Mouse (Mus musculus) right cerebral cortex, postnatal 25 days (tissue): ENCODE results near the gene Myd88.

Experiments used
- DNase-seq: peaks from one replicate; pipeline ENCODE4 v3.0.0; 2022

Gene Myd88

DNA sequence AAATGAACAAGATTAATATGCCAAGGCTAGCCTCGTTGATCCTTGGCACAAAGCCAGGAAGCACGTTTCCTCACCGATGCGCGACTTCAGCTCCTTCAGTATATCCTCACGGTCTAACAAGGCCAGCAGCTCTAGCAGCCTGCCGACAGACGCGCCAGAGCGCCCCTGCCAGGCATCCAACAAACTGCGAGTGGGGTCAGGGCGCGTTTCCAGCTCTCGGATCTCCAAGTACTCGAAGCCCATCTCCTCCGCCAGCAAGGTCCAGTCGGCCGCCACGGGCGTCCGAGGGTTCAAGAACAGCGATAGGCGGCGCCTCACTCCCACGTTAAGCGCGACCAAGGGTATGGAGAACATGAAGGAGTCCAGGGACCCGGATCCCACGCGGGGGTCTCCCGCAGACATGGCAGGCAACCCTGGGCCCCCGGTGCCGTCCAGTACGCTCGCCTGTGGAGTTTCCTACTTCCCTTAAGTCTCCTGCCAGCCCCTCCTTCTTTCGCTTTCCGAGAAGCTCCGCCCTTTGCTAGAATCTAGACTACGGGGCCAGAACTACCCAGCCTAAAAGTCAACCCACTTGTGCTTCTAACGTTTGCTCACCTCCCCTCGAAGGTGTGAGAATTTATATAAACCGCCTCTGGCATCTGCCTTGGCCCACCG is 1.5 kb downstream of the Myd88 start, which contains the start of gene Acaa1a:
Acaa1a (plus strand) TSS at position 119 of the 654 bp plus-strand sequence.
- DNase-seq, result peak; percentile 40

GRCm38 (mm10) chr9:119339106-119339505 is 2.1 kb downstream of the Myd88 start:
- DNase-seq, result no peak

DNA sequence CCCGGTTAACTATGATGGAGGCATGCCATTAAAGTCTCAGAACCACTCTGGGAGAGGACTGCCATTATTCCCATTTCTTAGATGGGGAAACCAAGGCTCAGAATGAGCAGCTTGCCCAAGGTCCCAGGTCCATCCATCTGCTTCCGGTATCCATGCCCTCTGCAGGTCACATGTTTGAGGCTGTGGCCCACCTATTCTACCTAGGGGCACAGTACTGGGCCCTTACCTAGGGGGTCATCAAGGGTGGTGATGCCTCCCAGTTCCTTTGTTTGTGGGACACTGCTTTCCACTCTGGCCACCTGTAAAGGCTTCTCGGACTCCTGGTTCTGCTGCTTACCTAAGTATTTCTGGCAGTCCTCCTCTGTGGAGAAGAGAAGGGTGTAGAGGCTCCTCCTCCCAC is 2.9 kb downstream of the Myd88 start:
- no peak for DNase-seq

- no peak for DNase-seq
Observed at GRCm38 (mm10) chr9:119337842-119338241, 3.4 kb downstream of the Myd88 start.

- no peak for DNase-seq
Observed at GRCm38 (mm10) chr9:119335571-119335970, 5.6 kb downstream of the Myd88 start.

- DNase-seq, result peak; percentile 26
Observed at GRCm38 (mm10) chr9:119334834-119335233, 6.4 kb downstream of the Myd88 start.

DNA sequence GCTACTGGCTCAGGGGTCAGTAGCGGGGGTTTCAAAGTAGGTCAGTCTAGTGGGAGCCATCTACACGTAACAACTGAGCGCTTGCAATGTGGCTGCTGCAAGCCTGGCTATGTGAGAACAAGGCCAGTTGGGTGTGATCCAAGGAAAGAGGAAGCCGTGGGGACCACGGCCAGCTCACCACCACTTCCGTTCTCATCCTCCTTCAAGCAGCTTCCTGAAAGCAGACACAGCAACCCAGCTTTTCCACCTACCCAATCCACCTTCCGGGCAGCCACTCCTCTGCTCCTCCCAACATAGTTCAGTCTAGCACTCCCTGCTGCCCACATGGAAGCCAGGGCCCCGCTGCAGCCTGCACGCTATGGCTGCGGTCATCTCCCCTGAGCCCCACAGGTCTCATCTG is 6.9 kb downstream of the Myd88 start:
- peak; percentile 24 for DNase-seq

GRCm38 (mm10) chr9:119330186-119330963 is 10.8 kb downstream of the Myd88 start:
- DNase-seq, result no peak

- no peak for DNase-seq
Observed at GRCm38 (mm10) chr9:119328488-119328887, 12.7 kb downstream of the Myd88 start.

- no peak for DNase-seq
Observed at GRCm38 (mm10) chr9:119324130-119324529, 17.1 kb downstream of the Myd88 start.

GRCm38 (mm10) chr9:119323260-119323645 is 18.0 kb downstream of the Myd88 start:
- DNase-seq, result no peak

GRCm38 (mm10) chr9:119322289-119323259 is 18.6 kb downstream of the Myd88 start, which contains the start of gene Oxsr1:
TSS of gene Oxsr1 (minus strand) at chr9:119322427.
- DNase-seq, result peak; percentile 99

GRCm38 (mm10) chr9:119321392-119322229 is 19.6 kb downstream of the Myd88 start:
- no peak for DNase-seq

- DNase-seq, result no peak
Observed at GRCm38 (mm10) chr9:119320946-119321345, 20.3 kb downstream of the Myd88 start.

DNA sequence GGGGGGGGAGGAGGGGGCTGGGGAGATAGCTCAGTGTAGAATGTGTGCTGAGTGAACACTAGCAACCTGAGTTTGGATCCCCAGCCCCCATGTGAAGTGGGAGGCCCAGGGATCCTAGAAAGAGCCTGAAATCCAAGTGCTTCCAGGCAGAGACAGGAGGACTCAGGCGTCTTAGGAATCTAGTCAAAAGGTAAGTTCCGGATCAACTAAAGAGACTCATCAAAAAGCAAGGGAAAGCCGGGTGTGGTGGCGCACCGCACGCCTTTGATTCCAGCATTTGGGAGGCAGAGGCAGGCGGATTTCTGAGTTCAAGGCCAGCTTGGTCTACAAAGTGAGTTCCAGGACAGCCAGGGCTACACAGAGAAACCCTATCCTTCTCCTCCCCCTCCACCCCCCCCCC is 20.8 kb downstream of the Myd88 start:
- no peak for DNase-seq

DNA sequence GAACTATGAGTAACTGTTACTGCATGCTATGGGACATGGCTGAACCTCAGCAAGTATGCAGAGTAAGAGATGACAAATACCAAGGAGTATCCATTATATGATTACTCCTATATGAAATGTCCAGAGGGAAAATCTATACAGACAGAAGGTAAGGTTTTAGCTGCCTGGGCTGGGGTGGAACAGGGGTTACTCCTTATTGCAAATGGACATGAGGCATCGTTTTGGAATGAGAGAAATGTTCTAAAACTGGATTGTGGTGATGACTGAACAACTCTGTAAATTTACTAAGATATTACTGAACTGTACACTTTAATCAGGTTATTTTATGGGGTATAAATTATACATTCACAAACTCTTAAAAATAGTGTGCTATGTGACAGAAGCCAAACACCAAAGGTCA is 22.3 kb downstream of the Myd88 start:
- no peak for DNase-seq

GRCm38 (mm10) chr9:119313096-119313495 is 28.1 kb downstream of the Myd88 start:
- no peak for DNase-seq

DNA sequence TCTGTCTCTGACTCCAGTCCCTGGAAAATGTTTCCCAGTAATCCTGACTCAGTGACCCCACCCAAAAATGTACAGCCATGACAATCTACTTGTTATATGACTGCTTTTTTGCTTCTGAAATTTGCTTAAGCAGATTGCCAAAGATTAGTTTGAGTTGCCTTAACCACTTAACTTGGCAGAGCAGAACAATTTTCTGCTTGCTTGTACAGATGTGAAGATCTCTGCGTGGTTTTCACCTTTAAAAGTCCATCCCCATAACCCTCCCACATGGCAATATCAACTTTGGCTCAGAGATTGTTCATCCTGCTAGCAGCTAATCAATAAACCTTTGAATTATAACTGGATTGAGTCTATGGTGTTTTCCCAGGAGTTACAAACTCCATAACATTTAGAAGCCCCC is 32.1 kb downstream of the Myd88 start:
- DNase-seq, result no peak

DNA sequence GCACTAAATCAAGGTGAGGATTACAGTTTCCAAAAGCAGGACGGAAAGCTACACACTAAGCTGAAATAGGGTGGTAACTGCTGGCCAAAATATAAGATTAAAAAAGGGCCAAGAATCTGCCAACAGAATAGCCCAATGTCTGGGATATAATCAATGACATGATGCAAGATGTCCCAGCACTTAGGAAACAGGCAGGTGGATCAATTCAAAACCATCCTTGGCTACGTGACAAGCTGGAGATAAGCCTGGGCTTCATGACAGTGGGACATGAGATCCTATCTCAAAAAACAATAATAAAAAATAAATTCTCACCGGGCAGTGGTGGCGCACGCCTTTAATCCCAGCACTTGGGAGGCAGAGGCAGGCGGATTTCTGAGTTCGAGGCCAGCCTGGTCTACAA is 35.3 kb downstream of the Myd88 start:
- DNase-seq, result no peak

DNA sequence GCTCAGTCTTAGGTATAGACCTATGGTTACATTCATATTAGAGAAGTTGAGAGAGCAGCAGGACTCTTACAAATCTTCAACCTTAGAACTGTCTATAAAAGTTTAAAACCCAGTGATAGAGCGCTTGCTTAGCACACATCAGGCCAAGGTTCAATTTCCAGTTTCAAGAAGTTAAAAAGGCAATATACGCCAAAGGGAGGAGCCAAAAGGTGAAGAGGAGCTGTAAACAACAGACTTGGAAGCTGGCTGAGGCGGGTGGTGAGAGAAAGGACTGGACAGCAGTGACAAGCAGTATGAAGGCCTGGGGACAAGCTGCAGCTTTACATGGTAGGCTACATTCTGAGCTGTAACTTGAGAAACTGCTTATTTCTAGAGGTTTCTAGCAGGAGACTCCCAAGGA is 42.6 kb downstream of the Myd88 start:
- no peak for DNase-seq

DNA sequence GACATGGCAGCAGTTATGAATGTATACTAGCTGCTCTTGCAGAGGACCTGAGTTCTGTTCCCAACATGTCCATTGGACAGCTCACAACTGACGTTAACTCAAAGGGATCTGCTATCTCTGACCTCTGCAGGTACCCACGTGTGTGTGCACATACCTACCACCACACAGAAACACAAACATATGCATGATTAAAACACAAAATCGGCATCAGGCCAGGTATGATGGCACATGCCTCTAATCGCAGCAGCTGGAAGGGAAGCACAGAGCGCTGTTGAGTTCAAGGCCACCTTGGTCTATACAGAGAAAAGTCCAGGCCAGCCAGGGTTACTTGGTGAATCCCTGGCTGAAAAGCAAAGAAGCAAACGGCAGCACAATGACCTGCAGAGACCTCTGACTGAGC is 43.5 kb downstream of the Myd88 start:
- DNase-seq, result no peak

DNA sequence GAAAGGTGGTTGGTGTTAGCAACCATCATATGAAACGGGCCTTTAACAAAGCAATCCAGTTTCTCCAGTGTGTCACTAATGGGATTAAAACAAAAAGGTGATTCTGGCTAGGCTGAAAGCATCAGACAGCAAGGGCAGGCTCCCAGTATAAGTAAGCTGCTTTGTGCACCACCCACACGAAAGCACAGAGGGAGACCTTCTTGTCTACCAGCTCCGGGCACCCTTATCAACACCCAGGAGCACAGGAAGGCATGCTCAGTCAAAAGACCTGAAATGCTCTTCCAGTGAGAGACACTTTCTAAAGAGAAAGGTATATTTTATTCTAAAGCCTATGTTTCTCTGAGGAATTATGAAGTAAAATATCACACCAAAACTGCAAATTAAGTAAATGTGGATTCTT is 50.4 kb downstream of the Myd88 start:
- no peak for DNase-seq
